Mouse (Mus musculus) frontal cortex, adult 2 months (tissue): ENCODE data around the gene Kctd21. TPM values are rescaled to one million over a fixed set of nuclear protein-coding genes. Genes with fewer than 3 reads are reported as not detected.
A peak's percentile ranks its signal among the peaks of the same experiment; 100 is the strongest.

Experiments used
- DNase-seq, 2 experiments: peaks; one replicate each; pipeline ENCODE4 v3.0.0; 2022; ENCODE audit warnings: low spot score in 1 of 2; ENCODE audit errors: extremely low spot score in 1 of 2
- polyA plus RNA-seq: library from polyadenylated mRNA; depleted of rRNA; stranded (reverse); fragments of >200 nt; gene quantifications from 2 replicates; pipeline ENCODE4 v1.2.3, GENCODE M21; 2012

Gene Kctd21
- polyA plus RNA-seq, 1 experiment = 13.5 TPM

DNA sequence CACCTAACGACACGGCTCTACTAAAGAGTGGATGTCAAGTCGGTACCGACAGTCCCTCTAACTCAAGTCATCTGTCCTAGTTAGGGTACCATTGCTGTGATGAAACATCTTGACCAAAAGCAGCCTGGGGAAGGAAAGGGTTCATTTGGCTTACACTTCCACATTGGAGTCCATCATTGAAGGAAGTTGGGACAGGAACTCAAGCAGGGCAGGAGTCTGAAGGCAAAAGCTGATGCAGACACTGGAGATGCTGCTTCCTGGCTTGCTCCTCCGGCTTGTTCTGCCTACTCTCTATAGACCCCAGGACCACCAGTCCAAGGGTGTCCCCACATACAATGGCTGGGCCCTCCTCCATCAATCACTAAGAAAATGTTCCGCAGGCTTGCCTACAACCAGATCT is 16.5 kb upstream of the Kctd21 start:
- no peak for DNase-seq

DNA sequence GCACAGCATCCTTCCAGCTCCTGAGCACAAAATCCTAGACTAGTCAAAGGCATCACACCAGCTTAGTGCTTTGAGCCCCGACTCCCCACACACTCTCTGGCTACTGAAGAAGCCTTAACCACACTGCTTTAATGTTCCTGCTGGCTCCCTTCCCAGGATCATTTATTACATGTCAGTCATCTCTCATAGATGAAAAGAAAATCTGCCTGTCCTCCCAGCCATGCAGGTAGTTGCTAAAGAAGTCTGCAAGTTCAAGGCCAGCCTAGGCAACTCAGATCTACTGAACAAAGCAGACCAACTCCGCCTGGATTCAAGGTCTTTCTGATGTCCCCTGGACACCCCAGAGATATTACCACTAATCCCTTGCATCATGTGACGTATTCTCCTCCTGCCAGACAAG is 14.4 kb upstream of the Kctd21 start:
- DNase-seq = no peak

DNA sequence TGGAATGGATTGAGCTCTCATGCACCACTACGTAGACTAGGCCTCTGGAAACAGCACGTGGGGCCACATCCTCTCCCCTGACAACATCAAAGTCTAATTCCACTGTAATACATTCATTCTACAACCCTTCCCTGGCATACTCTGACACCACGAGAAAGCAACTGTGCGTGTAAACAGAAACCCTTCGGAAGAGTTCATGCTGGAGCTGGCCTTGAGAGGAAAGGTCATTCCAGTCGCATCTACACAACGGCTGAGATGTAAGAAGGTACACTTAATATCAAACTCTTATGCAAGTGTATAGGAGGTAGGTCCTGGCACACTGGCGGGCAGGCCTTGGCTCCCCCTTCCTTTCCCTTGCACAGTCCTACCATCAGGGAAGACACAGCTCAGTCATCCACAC is 7.8 kb upstream of the Kctd21 start:
- DNase-seq = no peak

DNA sequence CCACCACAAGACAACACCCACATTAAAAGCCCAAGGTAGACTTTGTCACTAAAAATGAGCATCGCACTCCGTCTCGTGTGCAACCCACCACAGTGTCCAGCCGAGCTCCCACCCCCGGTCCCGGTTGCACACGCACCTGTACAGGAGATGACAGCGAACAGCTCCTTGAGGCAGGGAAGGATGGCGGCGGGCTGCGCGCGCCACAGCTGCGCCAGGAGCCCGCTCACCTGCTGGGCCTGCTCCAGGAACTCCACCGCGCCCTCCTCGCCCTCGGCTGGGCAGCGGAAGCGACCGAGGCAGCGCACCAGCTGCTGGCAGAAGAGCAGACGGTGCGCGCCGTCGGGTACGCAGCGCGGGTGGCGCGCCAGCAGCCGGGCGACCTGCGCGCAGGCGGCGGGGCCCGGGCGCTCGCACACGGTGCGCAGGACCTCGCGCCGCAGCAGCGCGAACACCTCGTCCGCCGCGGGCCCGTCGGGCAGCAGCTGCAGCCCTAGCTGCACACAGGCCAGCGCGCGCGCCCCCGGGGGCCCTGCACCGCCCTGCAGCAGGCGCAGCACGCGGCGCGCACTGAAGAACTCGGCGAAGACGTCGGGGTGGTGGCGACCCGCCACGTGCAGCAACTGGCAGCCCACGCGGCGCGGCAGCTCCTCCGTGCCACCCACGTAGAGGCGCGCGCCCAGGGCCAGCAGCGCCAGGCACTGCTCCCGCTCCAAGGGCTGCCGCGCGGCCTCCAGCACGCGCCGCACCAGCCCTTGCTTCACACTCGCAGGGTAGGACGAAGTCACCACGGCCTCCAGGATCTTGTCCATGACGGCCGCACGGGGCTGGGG is 6.8 kb upstream of the Kctd21 start:
- peak in 1 of 2 experiments; percentile 51 for DNase-seq

DNA sequence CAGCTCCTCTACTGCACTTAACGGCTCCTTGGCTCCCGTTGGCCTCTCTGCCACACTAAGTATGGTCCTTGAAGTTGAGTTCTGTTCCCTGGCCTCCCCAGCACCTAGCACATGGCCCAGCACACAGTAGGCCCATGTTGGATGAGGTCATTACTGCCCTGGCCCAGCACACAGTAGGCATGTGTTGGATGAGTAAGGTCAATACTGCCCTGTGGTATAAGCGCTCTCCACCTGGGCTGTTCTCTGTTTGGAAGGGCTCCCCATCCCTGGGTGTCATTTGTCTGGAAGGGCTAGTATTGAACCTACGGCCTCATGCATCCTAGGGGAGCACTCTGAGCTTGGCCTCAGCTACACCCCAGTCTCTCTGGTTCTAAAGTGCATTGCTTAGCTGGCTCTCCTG is 4.8 kb upstream of the Kctd21 start:
- DNase-seq = no peak

DNA sequence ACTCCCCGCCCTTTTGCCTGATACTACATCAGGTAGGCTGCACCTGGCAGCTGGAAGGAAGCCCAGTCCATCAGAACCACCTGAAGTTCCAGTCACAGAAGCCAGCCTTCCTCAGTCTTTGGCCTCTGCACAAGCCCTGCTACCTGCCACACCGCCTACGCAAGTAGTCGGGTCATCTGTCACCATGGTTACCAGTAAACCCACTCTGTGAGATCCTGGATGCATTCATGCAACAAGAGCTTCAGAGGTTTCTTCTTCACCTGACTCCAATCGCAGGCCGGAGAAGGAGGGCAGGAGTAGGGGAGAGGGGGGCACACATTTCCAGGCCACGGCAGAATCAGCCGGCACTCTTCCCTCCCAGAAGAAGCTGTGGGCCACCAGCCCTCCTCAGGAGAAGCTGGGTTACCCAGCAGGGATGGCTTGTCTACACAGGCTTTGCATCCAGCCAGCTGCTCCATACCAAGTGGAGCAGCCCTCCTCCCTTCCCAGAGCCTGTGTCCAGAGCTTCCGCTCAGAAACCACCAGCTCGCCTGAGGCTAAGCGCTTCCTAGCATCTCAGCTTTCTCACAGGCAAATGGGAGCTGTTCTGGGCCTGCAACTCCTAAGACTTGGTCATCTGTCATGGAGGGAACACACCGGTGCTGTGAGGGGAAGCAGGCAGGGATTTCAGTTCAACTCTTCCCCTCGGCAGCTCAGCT is 3.1 kb upstream of the Kctd21 start:
- DNase-seq = no peak

DNA sequence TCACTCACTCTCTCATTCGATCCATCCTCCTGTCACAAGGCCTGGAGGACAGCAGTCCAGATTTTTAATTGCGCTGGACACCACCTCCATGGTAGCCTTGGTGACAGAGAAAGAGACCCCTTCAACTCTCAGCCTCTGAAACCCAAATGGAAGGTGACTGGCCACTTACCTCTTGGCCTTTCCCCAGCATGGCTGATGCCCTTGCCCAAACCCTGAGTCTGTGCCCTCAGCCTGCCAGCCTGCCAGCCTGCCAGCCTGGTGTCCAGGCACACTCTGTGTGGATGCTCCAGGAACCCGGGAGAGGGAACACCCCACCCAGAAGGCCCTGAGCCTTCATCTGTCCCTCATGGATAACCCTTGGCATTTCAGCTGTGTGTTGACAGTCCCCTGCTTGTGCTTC is 2.5 kb upstream of the Kctd21 start:
- DNase-seq = no peak

DNA sequence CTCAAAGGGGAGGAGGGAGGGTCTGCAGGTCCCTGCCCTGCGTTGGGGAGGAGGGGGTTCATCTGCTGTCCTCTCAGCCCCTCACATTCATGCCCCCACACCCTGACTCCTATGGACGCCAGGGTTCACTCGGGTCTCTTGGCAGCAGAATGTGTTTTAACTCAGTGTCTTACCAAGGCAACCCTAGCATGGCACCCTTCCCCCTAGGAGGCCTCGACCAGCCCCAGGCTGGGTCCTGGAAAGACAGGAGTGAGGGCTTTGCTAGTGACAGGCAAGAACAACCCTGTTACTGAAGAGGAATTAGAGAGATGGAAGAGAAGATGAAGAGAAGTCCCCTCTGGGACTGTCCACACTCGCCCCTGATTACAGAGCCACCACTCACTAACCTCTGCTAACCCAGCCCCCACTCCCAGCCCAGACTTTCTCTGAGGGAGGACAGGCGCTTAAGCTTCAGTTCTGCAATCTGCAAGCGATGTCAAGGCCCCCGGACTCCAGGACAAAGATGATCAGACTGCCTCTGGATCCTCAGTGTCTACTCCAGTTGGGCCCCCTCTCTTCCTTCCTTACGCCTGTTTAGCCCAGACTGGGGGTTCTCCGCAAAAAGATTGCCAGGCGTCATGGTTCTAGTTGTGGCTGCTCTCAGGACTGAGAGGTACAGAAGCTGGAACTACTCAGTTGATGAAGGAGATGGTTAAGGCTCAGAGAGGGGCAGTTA is 1.0 kb upstream of the Kctd21 start:
- DNase-seq = no peak

DNA sequence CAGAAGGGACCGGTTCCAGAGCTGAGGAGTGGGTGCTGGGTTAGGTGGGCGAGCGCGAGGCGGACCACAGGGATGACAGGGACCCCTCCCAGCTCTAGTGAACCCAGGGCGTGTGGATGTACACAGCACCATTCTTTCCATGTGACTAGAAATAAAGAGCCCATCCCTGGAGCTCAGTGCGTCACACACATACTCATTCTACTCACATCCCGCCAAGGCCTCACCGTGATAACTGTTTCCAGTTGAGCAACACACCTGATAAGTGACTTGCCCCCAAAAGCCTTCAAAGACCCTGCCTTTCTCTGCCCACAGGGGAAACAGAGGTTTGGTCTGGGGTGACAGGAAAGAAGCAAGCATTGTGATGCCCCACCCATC is 527 bp downstream of the Kctd21 start:
- no peak for DNase-seq

DNA sequence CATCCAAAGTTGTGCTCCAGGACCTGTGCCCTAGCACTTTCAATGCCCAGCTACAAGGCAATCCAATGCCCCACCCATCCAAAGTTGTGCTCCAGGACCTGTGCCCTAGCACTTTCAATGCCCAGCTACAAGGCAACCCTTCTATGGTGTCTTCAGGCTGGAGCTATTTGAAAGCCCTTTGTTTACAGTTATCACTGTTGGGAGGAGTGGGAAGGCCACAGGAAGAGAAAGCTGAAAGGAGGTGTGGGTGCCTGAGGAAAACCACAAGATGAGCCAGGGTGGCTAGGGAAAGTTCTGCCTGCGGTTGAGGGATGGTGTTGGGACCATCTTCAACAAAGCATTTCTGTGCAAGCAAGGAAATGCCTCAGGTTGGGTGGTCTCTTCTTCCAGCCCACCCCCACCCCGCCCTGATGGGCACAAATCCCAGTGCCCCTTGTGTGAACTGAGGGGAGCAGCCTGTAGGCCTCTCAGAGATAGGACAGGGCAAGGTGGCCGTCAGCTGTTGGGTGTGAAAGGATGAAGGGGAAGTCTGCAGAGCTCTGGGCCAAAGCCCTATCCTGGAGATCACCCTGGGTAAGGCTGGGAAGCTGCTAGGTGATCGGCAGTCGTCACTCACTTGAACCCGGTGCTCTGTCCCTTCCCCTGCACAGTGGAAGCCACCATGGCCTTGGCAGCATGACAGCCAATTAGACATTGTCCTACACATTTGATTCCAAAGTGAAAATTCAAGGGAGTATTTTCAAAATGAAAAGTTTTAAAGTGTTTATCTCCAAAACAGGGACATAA is 1.2 kb downstream of the Kctd21 start:
- DNase-seq = no peak

DNA sequence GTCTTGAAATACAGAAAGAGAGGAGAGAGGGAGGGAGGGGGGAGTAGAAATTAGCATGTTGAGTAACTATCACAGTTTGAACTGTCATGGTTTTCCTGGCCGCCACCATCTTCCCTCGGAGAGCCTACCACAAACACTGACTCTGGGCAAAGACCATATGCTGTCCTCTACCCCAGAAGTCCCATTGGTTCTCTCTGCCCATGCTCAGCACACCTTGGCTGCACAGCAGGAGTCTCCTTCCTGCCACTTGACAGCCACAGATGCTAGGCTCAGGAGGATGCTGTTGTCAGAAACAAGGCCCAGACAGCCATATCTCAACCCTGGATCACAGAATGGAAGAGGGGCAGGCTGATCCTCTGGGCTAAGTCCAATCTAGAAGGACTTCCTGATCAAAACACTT is 2.3 kb downstream of the Kctd21 start:
- DNase-seq = no peak

DNA sequence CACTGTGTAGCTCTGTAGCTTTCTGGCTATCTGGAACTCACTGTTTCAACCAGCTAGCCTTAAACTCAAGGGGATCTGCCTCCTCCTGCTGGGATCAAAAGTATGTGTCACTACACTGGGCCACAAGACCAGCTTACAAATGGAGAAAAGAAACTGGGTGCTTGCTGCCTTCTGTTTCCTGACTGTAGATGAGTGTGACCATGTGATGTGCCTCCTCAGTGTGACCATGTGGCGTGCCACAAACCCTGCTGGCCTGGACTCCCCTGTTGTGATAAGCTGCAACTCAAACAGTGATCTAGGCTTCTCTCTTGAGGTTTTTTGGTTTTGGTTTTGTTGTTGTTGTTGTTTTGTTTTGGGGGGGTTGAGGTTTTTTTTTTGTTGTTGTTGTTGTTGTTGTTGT is 4.6 kb downstream of the Kctd21 start:
- no peak for DNase-seq

DNA sequence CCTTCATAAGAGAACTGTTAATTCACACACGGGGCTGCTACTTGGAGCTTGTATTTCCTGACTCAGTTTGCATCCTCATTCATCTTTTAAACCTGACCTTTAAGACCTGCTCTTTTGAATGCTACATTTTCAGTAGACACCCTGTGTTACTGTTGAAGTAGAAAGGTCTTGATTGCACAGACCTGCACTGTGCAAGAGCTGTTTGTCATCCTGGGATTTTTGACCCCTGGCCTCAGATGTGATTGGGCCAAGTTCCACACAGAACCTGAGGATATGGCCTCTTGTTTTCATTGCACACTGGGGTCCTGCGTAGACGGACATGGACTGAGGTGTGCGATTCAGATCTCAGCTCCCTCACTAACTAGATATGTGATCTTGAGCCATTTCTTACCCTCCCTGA is 6.5 kb downstream of the Kctd21 start:
- DNase-seq = no peak

DNA sequence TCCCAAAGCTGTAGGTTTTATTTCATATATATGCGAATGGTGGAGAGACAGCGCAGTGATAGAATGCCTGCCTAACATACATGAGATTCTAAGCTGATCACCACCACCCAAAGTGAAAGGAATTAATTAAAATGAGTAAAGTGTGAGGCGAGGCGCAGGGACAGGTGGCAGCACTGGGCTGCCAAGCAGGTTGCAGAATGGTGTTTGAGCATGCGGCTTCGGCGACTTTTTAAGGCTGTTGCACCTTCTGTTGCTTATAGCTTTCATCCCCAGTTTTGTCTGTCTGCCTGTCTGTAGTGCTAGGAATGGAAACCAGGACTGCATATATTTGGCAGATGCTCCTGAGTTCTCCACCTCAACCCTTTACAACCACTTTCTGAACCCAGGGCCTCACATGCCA is 7.5 kb downstream of the Kctd21 start:
- peak in 1 of 2 experiments; percentile 53 for DNase-seq

DNA sequence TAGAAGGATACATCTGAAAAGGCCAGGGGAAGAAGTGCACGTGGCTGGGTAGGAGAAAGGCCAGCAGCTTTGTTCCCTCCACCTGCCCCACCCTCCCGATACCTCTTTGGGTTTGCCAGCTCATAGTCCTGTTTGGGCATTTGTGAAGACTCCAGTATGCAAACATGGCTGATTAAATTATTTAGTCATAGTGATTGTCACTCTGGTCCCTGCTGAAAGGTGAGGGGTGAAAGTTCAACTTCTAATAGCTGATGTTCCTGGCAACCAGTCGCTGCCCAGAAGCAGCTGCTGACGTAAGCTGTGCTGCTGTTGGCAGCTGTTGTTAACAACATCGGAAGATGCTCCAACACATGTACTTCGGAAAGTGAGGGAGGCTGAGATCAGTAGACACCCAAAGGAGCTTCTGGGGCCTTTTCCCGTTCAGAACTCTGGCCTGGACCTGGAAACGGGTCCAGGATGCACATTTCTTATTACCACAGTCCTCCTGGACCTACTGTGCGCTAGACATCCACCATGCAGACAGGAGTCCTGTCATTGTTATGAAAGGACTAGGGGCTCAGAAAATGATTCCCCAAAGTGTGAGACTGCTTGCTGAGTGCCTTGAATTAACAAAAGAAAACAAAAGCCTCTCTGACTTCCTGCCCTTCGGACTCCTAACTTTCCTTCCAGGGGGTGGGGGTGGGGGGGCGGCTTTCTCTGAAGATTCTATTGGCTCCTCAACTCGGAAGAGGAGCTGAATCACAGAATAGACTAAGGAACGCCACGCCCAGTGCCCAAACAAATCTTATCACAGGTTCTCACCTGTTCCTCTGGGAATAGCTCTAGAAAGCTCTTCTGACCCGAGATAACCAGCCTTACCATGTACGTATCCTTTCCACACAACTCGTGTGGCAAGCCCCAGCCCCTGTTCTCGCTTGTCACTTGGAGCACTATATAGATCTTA is 9.1 kb downstream of the Kctd21 start:
- DNase-seq = no peak

DNA sequence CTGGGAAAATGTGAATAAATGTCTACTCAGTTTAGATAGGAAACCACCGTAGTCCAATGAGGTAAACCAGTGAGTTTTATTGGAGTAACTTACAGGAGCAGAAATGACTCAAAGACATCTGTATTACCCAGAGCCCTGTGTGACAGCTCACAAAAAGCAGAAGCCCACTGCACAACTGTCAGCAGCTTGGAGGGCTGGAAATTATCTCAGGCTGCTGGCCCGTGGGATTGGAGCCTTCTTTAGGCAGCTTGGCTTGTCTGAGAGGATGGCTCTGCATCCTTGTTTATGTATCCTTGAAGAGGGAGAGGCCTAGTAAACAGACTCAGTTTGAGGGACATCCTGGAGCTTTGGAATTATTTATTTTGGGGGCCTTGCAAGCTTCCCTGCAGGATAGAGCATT is 10.8 kb downstream of the Kctd21 start:
- no peak for DNase-seq

DNA sequence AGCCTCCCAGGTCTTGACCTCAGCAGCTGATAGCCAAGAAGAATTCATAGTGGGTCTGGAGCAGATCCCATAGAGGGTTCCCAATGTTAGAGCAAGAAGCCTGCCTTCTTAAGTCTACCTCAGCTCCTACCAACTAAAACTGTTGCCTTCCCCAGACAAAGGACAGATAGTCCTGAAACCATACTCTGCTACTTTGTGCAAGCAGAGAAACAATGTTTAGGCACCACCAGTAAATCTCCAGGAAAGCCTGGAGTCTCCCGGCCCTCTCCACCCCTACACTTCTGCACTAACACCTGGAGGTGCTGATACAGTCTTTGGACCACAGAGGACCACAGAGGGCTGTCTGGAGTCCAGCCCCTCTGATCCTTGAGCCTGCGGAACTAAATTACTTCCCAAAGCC is 12.5 kb downstream of the Kctd21 start:
- no peak for DNase-seq

DNA sequence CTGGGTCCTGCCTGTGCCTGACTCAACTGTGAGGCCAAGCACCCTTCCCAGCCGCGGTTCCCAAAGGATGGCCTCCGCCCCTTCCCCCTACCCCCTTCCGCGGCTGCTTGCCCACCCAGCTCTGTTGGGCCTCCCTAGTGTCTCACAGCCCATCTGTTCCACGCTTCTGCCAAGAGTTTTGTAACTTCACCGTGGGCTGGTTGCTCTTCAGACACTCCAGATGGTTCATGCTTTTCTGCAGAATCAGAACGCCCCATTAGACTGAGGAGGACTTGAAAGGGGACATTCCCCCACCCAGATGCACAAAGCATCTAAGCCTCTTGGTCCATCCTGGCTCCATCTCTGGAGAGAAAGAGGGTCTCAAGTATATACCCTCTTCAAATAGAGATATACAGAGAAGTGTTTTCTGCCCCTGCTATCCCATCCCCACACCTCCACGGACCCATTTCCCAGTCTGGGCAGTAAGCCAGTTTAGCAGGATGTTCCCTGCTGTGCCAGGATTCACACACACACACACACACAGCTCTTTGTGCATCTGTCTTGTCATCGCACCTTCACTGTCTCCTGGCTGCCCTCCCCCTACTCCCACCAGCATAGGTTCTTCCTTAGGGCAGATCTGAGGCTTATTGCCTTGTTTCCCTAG is 13.2 kb downstream of the Kctd21 start:
- peak; percentile 79 to 91 for DNase-seq

DNA sequence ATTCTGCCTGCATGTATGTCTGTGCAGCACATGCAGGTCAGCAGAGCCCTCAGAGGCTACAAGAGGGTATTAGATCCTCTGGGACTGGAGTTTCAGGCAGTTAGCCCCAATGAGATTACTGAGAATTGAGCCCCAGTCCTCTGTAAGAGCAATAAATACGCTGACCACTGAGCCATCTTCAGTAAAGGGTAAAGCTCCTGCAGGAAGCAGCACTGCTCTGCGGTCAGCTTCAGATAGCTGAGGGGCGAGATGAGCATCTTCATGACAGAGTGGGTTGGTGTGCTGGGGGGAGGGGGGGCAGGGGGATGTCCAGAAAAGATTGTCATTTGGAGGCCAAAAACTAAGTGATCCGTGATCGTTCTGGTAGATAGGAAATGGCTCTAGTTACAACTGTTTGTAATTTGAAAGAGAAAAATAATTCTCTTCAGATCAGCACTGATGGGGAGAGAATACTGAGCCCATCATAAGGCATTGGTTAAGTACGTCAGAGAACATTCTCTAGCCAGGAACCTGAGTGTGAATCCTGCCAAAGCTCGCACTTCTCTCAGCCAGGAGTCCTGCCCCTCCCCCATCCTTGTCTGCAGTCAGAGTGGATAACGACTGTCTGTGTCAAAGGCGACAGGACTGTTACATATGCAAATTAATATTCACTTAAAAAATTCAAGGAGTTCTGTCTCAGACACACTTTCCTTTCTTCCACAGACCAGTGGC is 14.1 kb downstream of the Kctd21 start:
- no peak for DNase-seq
